Mouse (Mus musculus) forebrain, embryonic 11.5 days (tissue): ENCODE measurements around the gene Tnfrsf9. TPM values are rescaled to one million over a fixed set of nuclear protein-coding genes. Genes with fewer than 3 reads are reported as not detected.

Experiments
- ATAC-seq: fragments of 200-750 bp; cut with Nextera tagmentation; replicated peaks from 2 replicates; pipeline ENCODE4 v1.8.0; 2017; ENCODE audit warnings: moderate TSS enrichment; ENCODE audit not compliant: low FRiP score
- DNase-seq: peaks from one replicate; pipeline ENCODE4 v3.0.0-alpha.2; 2017; ENCODE audit warnings: low spot score
- H3K27ac ChIP-seq: fragments of 300-500 bp; sonication (generic); 2 replicates; pipeline ENCODE4 v1.5.1; 2014; ENCODE audit warnings: low read depth, low read length
- H3K27me3 ChIP-seq: fragments of 300-500 bp; sonication (generic); 2 replicates; pipeline ENCODE4 v1.6.1; 2014; ENCODE audit warnings: mild to moderate bottlenecking, low read length, mixed read lengths; ENCODE audit not compliant: control insufficient read depth, insufficient read depth
- H3K36me3 ChIP-seq: fragments of 300-500 bp; sonication (generic); 2 replicates; pipeline ENCODE4 v1.6.1; 2014; ENCODE audit warnings: mild to moderate bottlenecking, low read length, moderate library complexity, mixed read lengths; ENCODE audit not compliant: control insufficient read depth, insufficient read depth
- H3K4me1 ChIP-seq: fragments of 300-500 bp; sonication (generic); replicated peaks from 2 replicates; pipeline ENCODE4 v1.6.1; 2014; ENCODE audit warnings: low read length, mixed read lengths; ENCODE audit not compliant: control insufficient read depth, insufficient read depth
- H3K4me2 ChIP-seq: fragments of 300-500 bp; sonication (generic); 2 replicates; pipeline ENCODE4 v1.6.1; 2014; ENCODE audit warnings: low read depth, mild to moderate bottlenecking, low read length, moderate library complexity, mixed read lengths; ENCODE audit not compliant: severe bottlenecking
- H3K4me3 ChIP-seq: fragments of 300-500 bp; sonication (generic); 2 replicates; pipeline ENCODE4 v1.5.1; 2014; ENCODE audit warnings: low read depth, low read length
- H3K9ac ChIP-seq: fragments of 300-500 bp; sonication (generic); 2 replicates; pipeline ENCODE4 v1.6.1; 2014; ENCODE audit warnings: low read length
- H3K9me3 ChIP-seq: fragments of 300-500 bp; sonication (generic); 2 replicates; pipeline ENCODE4 v1.6.1; 2016; ENCODE audit warnings: low read length, mixed read lengths; ENCODE audit not compliant: control insufficient read depth
- WGBS: fragments of 180-500 bp; shearing (Covaris S2); extraction: QIAGEN DNeasy Blood & Tissue Kit; methylation state at CpG from one replicate; pipeline ENCODE4 v1.1.7; 2014; 5-methylcytosine and 5-hydroxymethylcytosine counted together
- polyA plus RNA-seq: library from polyadenylated mRNA; unstranded; fragments of >200 nt; fragmentation: Nextera tagmentation; extraction: Ambion mirVana; gene quantifications from 2 replicates; pipeline ENCODE4 v1.2.1, GENCODE M21; 2014

Tnfrsf9 gene
- polyA plus RNA-seq, 1 experiment from 2014 or later = 0.19 TPM

DNA sequence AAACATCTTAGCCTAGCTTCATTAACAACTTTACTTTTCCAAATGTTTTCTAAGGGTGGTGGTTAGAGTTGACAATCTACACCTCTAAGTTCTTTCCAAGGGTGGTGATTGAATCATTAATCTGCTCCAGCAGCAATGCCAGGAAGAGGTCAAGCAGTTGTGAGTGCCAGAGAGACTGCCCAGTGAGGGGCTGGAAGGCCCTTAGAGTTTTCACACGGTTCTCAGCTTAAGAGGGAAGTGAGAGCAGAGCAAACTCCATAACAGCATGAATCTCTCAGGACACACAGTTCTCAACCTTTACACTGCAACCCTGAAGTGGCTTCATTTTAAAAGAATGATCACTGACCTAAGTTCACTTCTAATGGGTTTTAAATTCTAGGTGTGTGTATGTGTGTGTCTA lies 60.8 kb downstream of the Tnfrsf9 start:
- no peaks in the 10 kb centered on the region for H3K4me1 ChIP-seq
- DNase-seq (no peak), ATAC-seq (no peak)
- H3K9me3 ChIP-seq = no peaks in the 10 kb centered on the region
- no peak overlapping the region for H3K9ac ChIP-seq
- WGBS = 52% methylated on average over 1 of the region's 1 CpGs
- no peaks in the 10 kb centered on the region for H3K36me3 ChIP-seq
- H3K27ac ChIP-seq = no peak overlapping the region
- H3K4me2 ChIP-seq = no peak overlapping the region
- no peaks in the 10 kb centered on the region for H3K27me3 ChIP-seq
- no peak overlapping the region for H3K4me3 ChIP-seq

DNA sequence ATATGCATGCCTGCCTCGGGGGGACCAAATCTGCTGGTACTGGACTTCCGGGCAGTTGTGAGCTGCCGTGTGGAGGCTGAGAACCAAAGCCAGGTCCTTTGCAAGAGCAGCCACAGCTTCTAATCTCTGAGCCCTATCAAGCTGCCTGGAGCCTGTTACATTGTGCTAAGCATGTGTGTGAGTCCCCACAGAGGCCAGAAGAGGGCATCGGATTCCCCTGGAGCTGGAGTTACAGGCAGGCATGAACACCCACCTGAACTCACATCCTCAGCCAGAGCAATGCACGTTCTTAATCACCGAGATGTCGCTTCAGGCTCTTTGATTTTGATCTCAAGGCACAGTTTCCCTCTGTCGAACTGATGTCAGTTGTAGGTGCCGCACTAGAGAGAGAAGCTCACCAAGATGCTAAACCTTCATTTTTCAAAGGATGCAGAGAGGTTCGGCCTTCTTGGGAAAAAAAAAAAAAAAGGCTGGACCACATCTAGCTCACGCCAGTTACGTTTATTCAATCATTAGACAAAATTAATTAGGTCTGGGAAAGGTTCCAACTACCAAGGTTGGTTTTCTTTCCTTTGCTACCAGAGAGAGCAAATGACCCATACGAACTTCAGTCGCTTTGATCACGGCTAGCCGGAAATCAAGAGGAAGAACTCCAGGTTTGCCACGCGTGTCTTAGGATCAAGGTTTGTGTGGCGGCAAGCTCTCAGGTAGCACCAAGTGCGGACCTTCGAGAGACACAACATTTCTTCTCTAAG lies 64.0 kb downstream of the Tnfrsf9 start:
- Histone ChIP-seq H3K4me2 (no peak overlapping the region), H3K9me3 (no peaks in the 10 kb centered on the region), H3K9ac (no peak overlapping the region), H3K27me3 (no peaks in the 10 kb centered on the region), H3K4me1 (no peaks in the 10 kb centered on the region), H3K4me3 (no peak overlapping the region), H3K27ac (no peak overlapping the region), H3K36me3 (no peaks in the 10 kb centered on the region)
- no peak for ATAC-seq
- no peak for DNase-seq
- 90% methylated on average over 21 of the region's 21 CpGs for WGBS

DNA sequence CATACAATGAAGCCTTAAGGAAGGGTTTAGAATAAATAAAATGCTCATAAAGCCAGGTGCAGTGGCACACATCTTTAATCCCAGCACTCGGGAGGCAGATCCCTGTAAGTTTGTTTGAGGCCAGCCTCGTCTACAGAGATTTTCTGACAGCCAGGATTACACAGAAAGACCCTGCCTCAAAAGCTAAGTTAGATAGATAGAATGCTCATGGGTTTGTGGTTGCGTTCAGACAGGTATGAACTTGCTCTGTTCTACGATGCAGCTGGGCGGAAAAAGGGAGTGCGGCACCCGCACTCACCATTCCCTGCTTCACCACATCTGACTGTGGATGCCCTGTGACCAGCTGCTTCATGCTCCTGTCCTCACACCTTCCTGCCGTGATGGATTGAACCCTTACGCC lies 65.1 kb downstream of the Tnfrsf9 start:
- H3K27ac ChIP-seq = no peak overlapping the region
- no peak for DNase-seq
- no peak for ATAC-seq
- H3K4me3 ChIP-seq = no peak overlapping the region
- no peak overlapping the region for H3K4me2 ChIP-seq
- WGBS = 86% methylated on average over 9 of the region's 9 CpGs
- no peaks in the 10 kb centered on the region for H3K4me1 ChIP-seq
- H3K9ac ChIP-seq = no peak overlapping the region
- H3K9me3 ChIP-seq = no peaks in the 10 kb centered on the region
- no peaks in the 10 kb centered on the region for H3K36me3 ChIP-seq
- H3K27me3 ChIP-seq = no peaks in the 10 kb centered on the region

DNA sequence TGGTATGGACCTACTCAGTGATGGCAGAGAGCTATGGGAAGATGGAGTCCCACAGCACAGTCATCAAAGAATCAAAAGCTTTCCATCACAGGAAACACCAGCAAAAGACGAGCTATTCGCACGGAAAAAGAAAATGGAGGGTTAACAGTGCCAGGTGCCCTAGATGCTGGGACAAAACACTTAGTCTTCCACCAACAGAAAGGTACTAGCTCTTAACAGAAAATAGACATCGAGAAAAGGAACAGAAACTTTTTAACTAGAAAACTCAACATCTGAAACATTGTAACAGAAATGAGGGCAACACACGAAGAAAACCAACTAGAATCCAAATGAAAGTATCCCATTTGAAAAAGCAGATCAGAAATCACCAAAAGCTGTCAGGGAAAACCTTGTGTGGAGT lies 65.8 kb downstream of the Tnfrsf9 start:
- ATAC-seq (no peak), DNase-seq (no peak)
- H3K9me3 ChIP-seq = no peaks in the 10 kb centered on the region
- no peaks in the 10 kb centered on the region for H3K27me3 ChIP-seq
- H3K4me2 ChIP-seq = no peak overlapping the region
- no peak overlapping the region for H3K4me3 ChIP-seq
- H3K4me1 ChIP-seq = no peaks in the 10 kb centered on the region
- H3K9ac ChIP-seq = no peak overlapping the region
- H3K27ac ChIP-seq = no peak overlapping the region
- 90% methylated on average over 5 of the region's 5 CpGs for WGBS
- H3K36me3 ChIP-seq = no peaks in the 10 kb centered on the region

DNA sequence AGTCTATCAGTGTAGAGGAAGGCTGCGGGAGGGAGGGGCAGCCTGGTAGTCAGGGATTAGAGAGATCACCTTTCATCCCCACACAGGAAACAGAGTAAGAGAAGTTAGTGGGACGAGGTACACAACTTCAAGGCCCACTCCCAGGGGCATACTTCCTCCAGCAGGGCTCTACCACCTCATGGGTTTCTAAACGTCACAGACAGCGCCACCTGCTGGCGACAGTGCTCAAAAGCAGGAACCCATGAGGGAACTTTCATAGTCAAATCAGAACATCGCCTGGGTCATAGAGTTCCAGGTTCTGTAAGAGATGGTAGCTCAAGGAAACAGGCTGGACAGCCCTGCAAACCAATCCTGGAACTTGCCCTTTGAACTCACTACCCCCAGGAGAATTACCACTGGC lies 75.8 kb downstream of the Tnfrsf9 start:
- Histone ChIP-seq H3K4me3 (no peak overlapping the region), H3K4me2 (no peak overlapping the region), H3K36me3 (no peaks in the 10 kb centered on the region), H3K9ac (no peak overlapping the region), H3K4me1 (no peaks in the 10 kb centered on the region), H3K27me3 (no peaks in the 10 kb centered on the region), H3K9me3 (no peaks in the 10 kb centered on the region), H3K27ac (no peak overlapping the region)
- DNase-seq (peak; percentile 57), ATAC-seq (no peak)
- WGBS = 49% methylated on average over 6 of the region's 6 CpGs

Other genes with a start within 250 kb of the Tnfrsf9 start
- 20.3 and 21.6 TPM in 2 replicates for gene Errfi1, start 60.6 kb upstream of the Tnfrsf9 start, polyA plus RNA-seq
- gene Park7, start 125 bp upstream of the Tnfrsf9 start, polyA plus RNA-seq = 412 and 431 TPM in 2 replicates
- not detected in 2 replicates for gene Uts2, start 82.5 kb downstream of the Tnfrsf9 start, polyA plus RNA-seq
- 5.5 and 6.7 TPM in 2 replicates for gene Per3, start 130.1 kb downstream of the Tnfrsf9 start, polyA plus RNA-seq
- gene Vamp3, start 143.4 kb downstream of the Tnfrsf9 start, polyA plus RNA-seq = 96.1 and 109 TPM in 2 replicates
- 0.39 TPM in 1 of 2 replicates, not detected in the other for gene Gm13090, start 175.0 kb downstream of the Tnfrsf9 start, polyA plus RNA-seq